Mouse (Mus musculus) embryonic facial prominence, embryonic 13.5 days (tissue): ENCODE results near the gene Hist1h2ad. TPM values are rescaled to one million over a fixed set of nuclear protein-coding genes. Genes with fewer than 3 reads are reported as not detected.
"Not testable (repeated sequence)": the region's sequence is repeated elsewhere in the genome, so short reads cannot be mapped to it uniquely, and the experiment has no call there.

Source experiments
- ATAC-seq: fragments of 200-750 bp; cut with Nextera tagmentation; 2 replicates; pipeline ENCODE4 v1.8.0; 2017; ENCODE audit warnings: low read depth; ENCODE audit not compliant: insufficient number of reproducible peaks, insufficient read depth, low FRiP score, low TSS enrichment
- H3K27ac ChIP-seq: fragments of 300-500 bp; sonication (generic); 2 replicates; pipeline ENCODE4 v1.5.1; 2015; ENCODE audit warnings: moderate library complexity, mild to moderate bottlenecking, inconsistent platforms
- H3K27me3 ChIP-seq: fragments of 300-500 bp; sonication (generic); 2 replicates; pipeline ENCODE4 v1.6.1; 2015; ENCODE audit warnings: mild to moderate bottlenecking, inconsistent platforms
- H3K36me3 ChIP-seq: fragments of 300-500 bp; sonication (generic); 2 replicates; pipeline ENCODE4 v1.6.1; 2015; ENCODE audit warnings: mild to moderate bottlenecking, inconsistent platforms
- H3K4me1 ChIP-seq: fragments of 300-500 bp; sonication (generic); 2 replicates; pipeline ENCODE4 v1.6.1; 2015; ENCODE audit warnings: inconsistent platforms
- H3K4me2 ChIP-seq: fragments of 300-500 bp; sonication (generic); 2 replicates; pipeline ENCODE4 v1.6.1; 2015; ENCODE audit warnings: moderate library complexity, mild to moderate bottlenecking, inconsistent platforms
- H3K4me3 ChIP-seq: fragments of 300-500 bp; sonication (generic); 2 replicates; pipeline ENCODE4 v1.5.1; 2015; ENCODE audit warnings: mild to moderate bottlenecking, inconsistent platforms
- H3K9ac ChIP-seq: fragments of 300-500 bp; sonication (generic); 2 replicates; pipeline ENCODE4 v1.6.1; 2015; ENCODE audit warnings: mild to moderate bottlenecking, inconsistent platforms
- H3K9me3 ChIP-seq: fragments of 300-500 bp; sonication (generic); 2 replicates; pipeline ENCODE4 v1.6.1; 2016; ENCODE audit warnings: inconsistent platforms
- WGBS: fragments of 180-500 bp; shearing (Covaris S2); methylation state at CpG from one replicate; pipeline ENCODE4 v1.1.7; 2015; ENCODE audit warnings: mixed read lengths; 5-methylcytosine and 5-hydroxymethylcytosine counted together
- polyA plus RNA-seq: library from polyadenylated mRNA; unstranded; fragments of >200 nt; fragmentation: Nextera tagmentation; extraction: Ambion mirVana; gene quantifications from 2 replicates; pipeline ENCODE4 v1.2.1, GENCODE M21; 2015

Hist1h2ad gene
- polyA plus RNA-seq, 1 experiment from 2014 or later: 3.1 TPM

DNA sequence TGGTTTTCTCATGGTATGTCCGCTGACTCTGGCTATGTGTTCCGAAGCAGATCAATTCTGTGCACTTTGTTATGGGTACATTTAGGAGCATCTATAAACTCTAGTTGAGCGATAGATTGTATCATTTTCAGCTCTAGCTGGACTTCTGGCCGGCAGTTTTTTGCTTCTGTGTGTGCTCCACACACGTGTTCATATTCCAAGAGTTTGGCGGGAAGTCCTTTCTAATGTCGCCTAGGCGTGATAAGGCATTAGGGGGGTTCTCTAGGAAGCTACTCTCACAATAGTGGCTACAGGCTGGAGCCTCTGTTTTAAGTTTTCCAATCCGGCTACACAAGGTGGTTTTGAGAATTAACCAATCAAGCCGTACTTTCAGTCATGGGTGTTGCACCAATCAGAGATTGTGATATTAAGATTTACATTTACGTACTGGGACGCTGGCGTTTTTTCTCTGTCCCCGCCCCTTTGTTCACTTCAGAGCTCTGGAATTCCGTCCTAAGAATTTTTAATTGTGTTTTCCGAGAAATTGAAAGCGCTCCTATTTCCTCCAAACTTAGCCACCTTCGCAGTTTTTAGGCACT, 18.3 kb upstream of the Hist1h2ad start:
- no peaks in the 10 kb centered on the region for H3K27me3 ChIP-seq
- peak overlapping the region; percentile 63 for H3K4me3 ChIP-seq
- H3K9ac ChIP-seq: peak overlapping the region; percentile 89
- H3K36me3 ChIP-seq: no peaks in the 10 kb centered on the region
- WGBS: under 1% methylated on average over 18 of the region's 18 CpGs
- H3K4me1 ChIP-seq: peaks cover 14% of the 10 kb centered on the region
- ATAC-seq: peak; percentile 79
- peak overlapping the region; percentile 99 for H3K27ac ChIP-seq
- H3K4me2 ChIP-seq: peak overlapping the region; percentile 91
- no peaks in the 10 kb centered on the region for H3K9me3 ChIP-seq

DNA sequence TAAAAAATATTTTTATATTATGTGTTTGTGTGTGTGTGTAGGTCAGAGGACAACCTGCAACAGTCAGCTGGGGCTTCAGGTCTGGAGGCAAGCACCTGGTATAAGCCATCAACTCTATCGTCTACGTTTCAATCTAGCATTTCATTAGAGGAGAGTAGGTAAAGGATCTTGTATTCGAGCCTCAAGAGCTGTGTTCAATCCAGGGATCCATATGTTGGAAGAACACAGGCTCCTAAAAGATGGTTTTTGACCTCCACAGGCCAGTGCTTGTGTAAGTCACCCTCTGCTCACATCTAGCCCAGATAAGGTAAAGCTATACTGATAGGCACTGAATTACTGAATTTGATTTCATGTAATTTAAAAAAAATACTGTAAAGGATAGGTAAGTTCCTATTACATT, 17.3 kb upstream of the Hist1h2ad start:
- no peak for ATAC-seq
- H3K4me2 ChIP-seq: peak overlapping the region; percentile 91
- H3K27me3 ChIP-seq: no peaks in the 10 kb centered on the region
- peak overlapping the region; percentile 99 for H3K27ac ChIP-seq
- no peak overlapping the region for H3K4me3 ChIP-seq
- WGBS: 72% methylated on average over 3 of the region's 3 CpGs
- peaks cover 14% of the 10 kb centered on the region for H3K4me1 ChIP-seq
- peak overlapping the region; percentile 36; the same call in 1 of the 2 replicates for H3K9ac ChIP-seq
- H3K36me3 ChIP-seq: no peaks in the 10 kb centered on the region
- no peaks in the 10 kb centered on the region for H3K9me3 ChIP-seq

DNA sequence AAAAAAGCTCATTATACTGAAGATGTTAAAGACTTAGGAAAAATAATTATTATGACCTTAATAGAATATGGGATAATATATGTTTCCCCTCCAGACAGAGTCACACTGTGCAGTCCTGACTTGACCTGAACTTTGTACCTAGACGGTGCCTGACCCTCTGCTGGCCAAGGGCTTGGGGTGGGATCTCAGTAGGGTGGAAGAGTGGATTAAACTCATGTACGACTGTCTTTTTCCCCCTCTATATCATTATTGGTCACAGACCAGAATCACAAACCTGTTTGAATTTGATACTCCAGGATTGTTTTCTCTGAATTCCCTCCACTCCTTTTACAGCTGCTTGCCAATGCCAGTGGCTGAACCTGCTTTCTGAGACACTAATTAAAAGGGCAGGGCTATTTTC, 13.5 kb upstream of the Hist1h2ad start:
- not testable (repeated sequence) for ATAC-seq, H3K9ac ChIP-seq, H3K27me3 ChIP-seq, H3K4me1 ChIP-seq, H3K4me3 ChIP-seq, H3K9me3 ChIP-seq, H3K36me3 ChIP-seq
- 12% methylated on average over 2 of the region's 2 CpGs for WGBS
- peak overlapping the region; percentile 60 for H3K27ac ChIP-seq
- H3K4me2 ChIP-seq: peak overlapping the region; percentile 37

DNA sequence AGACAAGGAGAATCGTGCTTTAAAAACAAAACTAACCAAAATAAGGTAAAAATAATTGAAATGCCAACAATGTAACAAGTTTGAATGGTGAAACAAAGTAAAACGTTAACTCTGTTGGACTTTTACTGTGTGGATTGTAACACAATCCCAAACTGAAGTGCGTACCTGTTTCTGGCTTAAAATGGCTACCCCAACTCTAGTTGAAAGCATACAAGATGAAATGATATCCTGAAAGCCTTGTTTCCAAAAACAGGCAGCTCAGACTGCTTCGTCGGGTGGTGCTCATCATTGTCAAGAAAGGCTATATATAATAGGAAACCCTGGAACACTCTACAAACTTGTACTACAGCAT, 12.7 kb upstream of the Hist1h2ad start:
- WGBS: 0% methylated on average over 2 of the region's 5 CpGs
- not testable (repeated sequence) for H3K36me3 ChIP-seq, H3K27me3 ChIP-seq, ATAC-seq, H3K4me1 ChIP-seq, H3K9me3 ChIP-seq
- peak overlapping the region; percentile 48 for H3K4me3 ChIP-seq
- peak overlapping the region; percentile 98 for H3K27ac ChIP-seq
- H3K4me2 ChIP-seq: peak overlapping the region; percentile 68
- peak overlapping the region; percentile 68 for H3K9ac ChIP-seq

DNA sequence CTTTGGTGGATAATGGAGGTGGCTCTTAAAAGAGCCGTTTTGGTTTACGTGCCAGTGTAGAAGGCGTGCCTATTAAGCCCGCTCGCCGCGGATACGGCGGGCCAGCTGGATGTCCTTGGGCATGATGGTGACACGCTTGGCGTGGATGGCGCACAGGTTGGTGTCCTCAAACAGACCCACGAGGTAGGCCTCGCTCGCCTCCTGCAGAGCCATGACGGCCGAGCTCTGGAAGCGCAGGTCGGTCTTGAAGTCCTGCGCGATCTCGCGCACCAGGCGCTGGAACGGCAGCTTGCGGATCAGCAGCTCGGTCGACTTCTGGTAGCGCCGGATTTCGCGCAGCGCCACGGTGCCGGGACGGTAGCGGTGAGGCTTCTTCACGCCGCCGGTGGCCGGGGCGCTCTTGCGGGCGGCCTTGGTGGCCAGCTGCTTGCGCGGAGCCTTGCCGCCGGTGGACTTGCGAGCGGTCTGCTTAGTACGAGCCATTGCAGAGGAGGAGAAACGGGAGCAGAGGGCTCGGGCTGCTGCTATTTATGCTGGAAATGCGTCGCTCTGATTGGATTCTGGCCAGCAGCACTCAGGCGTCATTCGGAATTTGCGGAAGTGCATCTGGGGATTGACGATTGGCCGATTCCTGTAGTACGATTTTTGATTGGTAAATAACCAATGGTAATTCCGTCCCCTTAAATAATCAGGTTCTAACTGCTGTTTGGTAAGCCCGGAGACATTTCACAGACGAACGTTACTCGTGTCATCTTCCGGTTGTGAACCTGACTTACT, 12.1 kb upstream of the Hist1h2ad start, which contains the start of gene Hist1h3e:
Hist1h3e (minus strand) TSS at position 487 of the 777 bp plus-strand sequence.
- Histone ChIP-seq H3K27ac (peak within 1 kb of the TSS; percentile 98), H3K4me2 (peak within 1 kb of the TSS; percentile 68), H3K4me3 (peak within 1 kb of the TSS; percentile 48), H3K9ac (peak within 1 kb of the TSS; percentile 68)
- under 1% methylated on average over 48 of the region's 67 CpGs for WGBS
- H3K36me3 ChIP-seq, H3K4me1 ChIP-seq, H3K9me3 ChIP-seq, H3K27me3 ChIP-seq: not testable (repeated sequence)
- ATAC-seq: peak; percentile 87

DNA sequence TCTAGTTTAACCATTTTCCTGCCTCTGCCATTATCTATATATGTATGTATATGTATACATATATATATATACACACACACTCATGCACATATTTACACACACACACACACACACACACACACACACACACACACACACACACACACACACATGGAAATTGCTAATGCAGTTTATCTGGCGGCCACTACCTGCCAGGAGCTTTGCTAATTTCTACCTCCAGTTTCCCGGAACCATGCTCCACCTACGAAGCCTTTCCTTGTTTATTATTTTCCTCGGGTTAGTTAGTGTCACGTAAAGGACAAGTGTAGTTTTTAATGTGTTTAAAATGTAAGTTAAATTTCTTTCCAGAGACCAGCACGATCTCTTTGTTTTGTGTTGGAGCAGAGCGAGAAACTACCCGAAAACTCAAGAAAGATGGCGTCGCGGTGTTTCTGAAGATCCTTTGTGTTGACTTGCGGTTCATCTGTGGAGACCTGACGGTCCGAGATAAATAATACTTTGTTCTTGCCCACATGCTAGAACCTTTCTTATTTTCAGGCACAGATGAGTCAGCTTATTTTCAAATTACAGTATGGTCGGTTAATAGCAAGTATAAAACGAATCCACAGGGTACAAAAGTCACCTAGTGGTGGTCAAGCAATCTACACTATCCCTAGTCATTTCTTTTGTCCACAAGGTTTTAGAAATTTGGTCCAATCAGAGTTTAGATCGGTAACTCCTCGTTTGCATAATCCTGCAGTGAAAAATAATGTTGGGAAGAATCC, 11.3 kb upstream of the Hist1h2ad start:
- 4% methylated on average over 18 of the region's 18 CpGs for WGBS
- ATAC-seq: no peak

DNA sequence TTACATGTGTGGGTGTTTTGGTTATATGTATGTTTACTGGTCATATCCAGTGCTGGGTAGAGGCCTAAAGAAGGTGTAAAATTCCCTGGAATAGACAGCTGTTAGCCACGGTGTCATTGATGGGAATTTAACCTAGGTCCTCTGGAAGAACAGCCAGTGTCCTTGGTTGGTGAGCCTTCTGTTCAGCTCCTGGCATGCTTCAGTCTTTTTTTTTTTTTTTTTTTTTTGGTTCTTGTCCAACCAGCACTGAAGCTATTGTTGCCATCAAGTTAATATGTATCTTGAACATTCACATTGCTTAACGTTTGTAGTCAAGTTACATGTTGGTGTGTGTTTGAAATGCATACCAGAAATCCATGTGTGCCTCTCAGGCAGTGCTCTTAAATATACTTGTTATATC, 9.7 kb upstream of the Hist1h2ad start:
- Histone ChIP-seq H3K4me2 (no peak overlapping the region), H3K9me3 (no peaks in the 10 kb centered on the region), H3K9ac (no peak overlapping the region), H3K27ac (peak overlapping the region; percentile 98), H3K36me3 (no peaks in the 10 kb centered on the region), H3K27me3 (no peaks in the 10 kb centered on the region), H3K4me3 (no peak overlapping the region), H3K4me1 (0 out of 2 replicates have a peak, but pooled peaks cover 5% of the 10 kb centered on the region)
- ATAC-seq: no peak
- WGBS: 86% methylated on average over 2 of the region's 2 CpGs

More for the DNA sequence above, 11.3 kb upstream of the Hist1h2ad start:
- H3K27ac ChIP-seq: peak overlapping the region; percentile 98
- H3K4me1 ChIP-seq: 0 out of 2 replicates have a peak, but pooled peaks cover 5% of the 10 kb centered on the region
- no peaks in the 10 kb centered on the region for H3K27me3 ChIP-seq
- H3K4me3 ChIP-seq: peak overlapping the region; percentile 48
- H3K36me3 ChIP-seq: no peaks in the 10 kb centered on the region
- peak overlapping the region; percentile 62 for H3K9ac ChIP-seq
- peak overlapping the region; percentile 68 for H3K4me2 ChIP-seq
- no peaks in the 10 kb centered on the region for H3K9me3 ChIP-seq

DNA sequence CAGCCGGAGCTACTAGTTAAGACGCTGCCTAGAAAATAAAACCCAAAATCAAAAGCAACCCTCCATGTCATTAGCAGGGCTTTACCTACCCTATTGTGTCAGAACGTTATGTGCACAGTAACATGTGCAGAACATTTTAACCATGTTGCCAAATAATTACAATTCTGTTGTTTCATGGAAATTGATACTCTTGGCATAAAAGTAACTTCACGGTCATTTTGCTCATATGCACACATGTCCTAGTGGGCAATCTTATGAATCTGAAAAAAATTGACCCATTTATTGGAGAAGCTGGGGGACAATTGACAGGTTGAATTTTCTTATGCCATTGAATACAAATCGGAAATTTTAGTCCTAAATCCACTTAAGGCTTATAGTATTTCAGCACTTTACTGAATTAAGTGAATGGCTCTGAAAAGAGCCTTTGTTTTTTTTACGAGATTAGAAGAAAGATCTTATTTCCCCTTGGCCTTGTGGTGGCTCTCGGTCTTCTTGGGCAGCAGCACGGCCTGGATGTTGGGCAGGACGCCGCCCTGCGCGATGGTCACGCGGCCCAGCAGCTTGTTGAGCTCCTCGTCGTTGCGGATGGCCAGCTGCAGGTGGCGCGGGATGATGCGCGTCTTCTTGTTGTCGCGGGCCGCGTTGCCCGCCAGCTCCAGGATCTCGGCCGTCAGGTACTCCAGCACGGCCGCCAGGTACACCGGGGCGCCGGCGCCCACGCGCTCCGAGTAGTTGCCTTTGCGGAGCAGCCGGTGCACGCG, 3.7 kb upstream of the Hist1h2ad start:
- ATAC-seq, H3K9me3 ChIP-seq, H3K4me1 ChIP-seq, H3K27me3 ChIP-seq, H3K36me3 ChIP-seq: not testable (repeated sequence)
- under 1% methylated on average over 25 of the region's 41 CpGs for WGBS
- Histone ChIP-seq H3K27ac (peak overlapping the region; percentile 96), H3K9ac (peak overlapping the region; percentile 67), H3K4me3 (peak overlapping the region; percentile 54), H3K4me2 (peak overlapping the region; percentile 75)

DNA sequence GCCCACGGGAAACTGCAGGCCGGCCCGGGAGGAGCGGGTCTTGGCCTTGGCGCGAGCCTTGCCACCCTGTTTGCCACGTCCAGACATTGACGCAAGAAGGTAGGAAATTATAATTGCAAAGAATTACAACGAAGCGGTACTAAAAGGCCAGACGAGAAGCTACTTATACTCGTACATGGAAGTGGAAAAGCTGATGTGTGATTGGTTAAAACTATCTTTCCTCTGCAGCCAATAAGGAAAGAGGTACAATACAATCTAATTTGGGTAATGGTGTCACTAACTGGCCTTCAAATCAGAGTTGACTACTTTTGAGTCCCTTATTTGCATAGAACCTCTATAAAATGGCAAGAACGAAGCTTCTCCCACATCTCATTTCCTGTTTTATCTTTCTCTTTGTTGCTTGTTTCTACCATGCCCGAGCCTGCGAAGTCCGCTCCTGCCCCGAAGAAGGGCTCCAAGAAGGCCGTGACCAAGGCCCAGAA, 3.1 kb upstream of the Hist1h2ad start, which contains the start of the genes Hist1h2ae and Hist1h2bg:
Hist1h2ae (minus strand) TSS at position 199 of the 482 bp plus-strand sequence.
Hist1h2bg (plus strand) TSS at position 375 of the 482 bp plus-strand sequence.
- Histone ChIP-seq H3K36me3 (no peaks in the 10 kb centered on the region), H3K9me3 (no peaks in the 10 kb centered on the region), H3K4me2 (peak within 1 kb of the TSS; percentile 75), H3K9ac (peak within 1 kb of the TSS; percentile 85), H3K27me3 (no peaks in the 10 kb centered on the region), H3K4me1 (peaks cover 9% of the 10 kb centered on the region), H3K4me3 (peak within 1 kb of the TSS; percentile 54), H3K27ac (peak within 1 kb of the TSS; percentile 96)
- peak; percentile 88 for ATAC-seq
- under 1% methylated on average over 18 of the region's 18 CpGs for WGBS

DNA sequence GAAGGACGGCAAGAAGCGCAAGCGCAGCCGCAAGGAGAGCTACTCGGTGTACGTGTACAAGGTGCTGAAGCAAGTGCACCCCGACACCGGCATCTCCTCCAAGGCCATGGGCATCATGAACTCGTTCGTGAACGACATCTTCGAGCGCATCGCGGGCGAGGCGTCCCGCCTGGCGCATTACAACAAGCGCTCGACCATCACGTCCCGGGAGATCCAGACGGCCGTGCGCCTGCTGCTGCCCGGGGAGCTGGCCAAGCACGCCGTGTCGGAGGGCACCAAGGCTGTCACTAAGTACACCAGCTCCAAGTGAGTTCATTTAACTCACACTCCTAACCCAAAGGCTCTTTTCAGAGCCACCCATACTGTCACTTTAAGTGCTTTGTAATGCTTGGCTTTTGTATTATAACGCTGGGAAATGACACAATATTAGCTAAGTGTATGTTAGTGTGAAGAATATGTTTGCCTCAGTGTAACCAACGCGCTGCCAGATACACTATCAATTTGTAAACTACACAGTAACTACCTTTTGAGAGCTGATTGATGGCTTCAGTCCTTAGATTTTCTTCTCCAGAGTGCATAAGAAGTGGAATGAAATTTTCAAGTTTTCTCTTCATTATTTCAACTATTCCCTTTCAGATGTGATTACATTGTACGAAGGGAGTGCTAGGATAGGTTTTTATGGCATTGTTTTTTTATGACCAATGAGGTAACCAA, 2.5 kb upstream of the Hist1h2ad start:
- Histone ChIP-seq H3K9ac (peak overlapping the region; percentile 85), H3K4me2 (peak overlapping the region; percentile 75)

More for the DNA sequence above, 2.5 kb upstream of the Hist1h2ad start:
- H3K4me1 ChIP-seq: peaks cover 14% of the 10 kb centered on the region
- H3K4me3 ChIP-seq: peak overlapping the region; percentile 54
- not testable (repeated sequence) for H3K36me3 ChIP-seq, H3K27me3 ChIP-seq, ATAC-seq, H3K9me3 ChIP-seq
- under 1% methylated on average over 15 of the region's 34 CpGs for WGBS
- H3K27ac ChIP-seq: peak overlapping the region; percentile 96
